Mouse (Mus musculus): ENCODE data around the gene Arhgdig.

DNA sequence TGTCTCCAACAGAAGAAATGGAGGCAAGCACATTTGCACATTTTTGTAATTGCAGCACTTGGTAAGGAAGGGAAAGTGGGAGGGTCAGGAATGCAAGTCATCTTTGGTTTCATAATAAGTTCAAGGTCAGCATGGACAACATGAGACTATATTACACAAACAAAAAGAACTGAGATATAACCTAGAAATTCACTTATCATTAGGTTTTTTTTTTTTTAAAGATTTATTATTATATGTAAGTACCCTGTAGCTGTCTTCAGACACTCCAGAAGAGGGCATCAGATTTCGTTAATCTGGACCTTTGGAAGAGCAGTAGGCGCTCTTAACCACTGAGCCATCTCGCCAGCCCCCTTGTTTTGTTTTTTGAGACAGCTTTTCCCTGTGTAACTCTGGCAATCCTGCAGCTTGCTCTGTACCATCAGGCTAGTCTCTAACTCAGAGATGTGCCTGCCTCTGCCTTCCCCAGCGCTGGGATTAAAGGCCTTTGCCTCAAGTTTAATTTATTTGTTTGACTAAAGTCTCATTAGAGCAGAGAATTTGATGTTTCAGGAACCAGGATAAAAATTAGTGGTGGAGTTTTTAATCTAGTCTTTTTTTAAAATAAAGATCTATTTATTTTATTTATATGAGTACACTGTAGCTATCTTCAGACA lies 44.4 kb upstream of the Arhgdig start:
- no peak for TF ChIP-seq POLR2A (IDR thresholded peaks at IDR 0.05; ENCODE audit: insufficient read depth, low read length)
- TF ChIP-seq EP300 (IDR thresholded peaks at IDR 0.05; ENCODE audit: insufficient read depth, low read depth, low read length): no peak
- TF ChIP-seq CTCF (IDR thresholded peaks at IDR 0.05; ENCODE audit: low read depth, low read length): no peak

All from ES-Bruce4 (cell line).